Mouse (Mus musculus): Measurements from ENCODE around the gene Dpf2. TPM values are rescaled to one million over a fixed set of nuclear protein-coding genes. Genes with fewer than 3 reads are reported as not detected.
A peak's percentile ranks its signal among the peaks of the same experiment; 100 is the strongest.

The Dpf2 gene
- polyA plus RNA-seq (2016; fragmentation: Nextera tagmentation; extraction: Ambion mirVana), result 73.2 and 74.9 TPM in 2 replicates

- Histone ChIP-seq H3K9ac (peak within 1 kb of the TSS; percentile 83), H3K9me3 (replicated peaks) (no peaks in the 10 kb centered on the region), H3K4me3 (peak within 1 kb of the TSS; percentile 72), H3K4me1 (peaks cover 57% of the 10 kb centered on the region), H3K27me3 (replicated peaks) (no peaks in the 10 kb centered on the region), H3K4me2 (peak within 1 kb of the TSS; percentile 83), H3K36me3 (peaks cover 48% of the 10 kb centered on the region), H3K27ac (peak within 1 kb of the TSS; percentile 80)
- 7% methylated on average over 13 of the region's 13 CpGs for WGBS (ENCODE audit: insufficient replicate concordance)
- ATAC-seq, result peak; percentile 50
Observed at GRCm38 (mm10) chr19:5913007-5913719, at the start of gene Dpf2. Gene Dpf2, minus strand, starts transcription at chr19:5913010.

DNA sequence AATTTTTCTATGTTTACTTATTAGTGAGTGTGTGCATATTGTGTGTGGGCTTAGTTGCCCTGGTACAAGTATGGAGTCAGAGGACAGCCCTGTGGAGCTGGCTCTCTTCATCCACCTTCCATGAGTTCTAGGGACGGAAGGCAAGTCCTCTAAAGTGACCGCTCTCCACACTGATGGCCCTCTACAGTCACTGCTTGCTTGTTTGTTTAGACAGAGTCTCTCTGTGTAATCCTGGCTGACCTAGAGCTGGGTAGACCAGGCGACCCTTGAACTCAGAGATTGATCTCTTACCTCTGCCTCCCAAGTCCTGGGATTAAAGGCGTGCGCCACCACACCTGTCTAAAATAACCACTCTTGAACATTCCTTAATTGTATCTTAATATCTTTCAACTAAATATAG is 44.6 kb upstream of the Dpf2 start:
- 0 out of 2 replicates have a peak, but pooled peaks have one; percentile 22 for ATAC-seq
- WGBS (ENCODE audit: insufficient replicate concordance), result 81% methylated on average over 5 of the region's 5 CpGs
- peak overlapping the region; percentile 37; the same call in 1 of the 2 replicates for H3K27ac ChIP-seq
- H3K9me3 ChIP-seq (replicated peaks), result no peaks in the 10 kb centered on the region
- H3K36me3 ChIP-seq, result peaks cover 94% of the 10 kb centered on the region
- peaks cover 36% of the 10 kb centered on the region for H3K4me1 ChIP-seq
- no peaks in the 10 kb centered on the region for H3K27me3 ChIP-seq (replicated peaks)
- no peak overlapping the region for H3K4me3 ChIP-seq
- no peak overlapping the region for H3K4me2 ChIP-seq
- H3K9ac ChIP-seq, result no peak overlapping the region

DNA sequence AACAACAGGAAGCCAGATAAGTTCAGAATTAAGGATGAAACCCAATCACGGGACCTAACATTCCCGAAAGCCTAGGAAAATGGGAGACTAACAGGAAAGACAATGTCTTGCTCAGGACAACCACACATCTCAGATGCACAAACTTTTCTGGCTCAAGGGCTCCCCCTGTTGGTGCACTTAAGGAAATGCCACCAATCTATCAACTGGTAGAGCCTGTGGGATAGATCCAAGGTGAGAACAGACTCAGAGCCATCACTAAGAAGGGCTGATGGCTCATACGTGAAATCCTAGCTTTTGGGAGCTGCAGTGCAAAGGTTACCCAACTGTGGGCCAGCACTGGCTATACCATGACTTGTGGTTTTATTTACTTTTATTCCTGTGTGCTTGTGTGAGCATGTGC is 43.9 kb upstream of the Dpf2 start:
- Histone ChIP-seq H3K4me3 (no peak overlapping the region), H3K4me2 (no peak overlapping the region), H3K9ac (no peak overlapping the region), H3K27ac (peak overlapping the region; percentile 37; the same call in 1 of the 2 replicates), H3K36me3 (peaks cover 98% of the 10 kb centered on the region), H3K9me3 (replicated peaks) (no peaks in the 10 kb centered on the region), H3K4me1 (peaks cover 36% of the 10 kb centered on the region), H3K27me3 (replicated peaks) (no peaks in the 10 kb centered on the region)
- peak; percentile 56; the same call in 1 of the 2 replicates for ATAC-seq
- WGBS (ENCODE audit: insufficient replicate concordance), result 26% methylated on average over 3 of the region's 3 CpGs

DNA sequence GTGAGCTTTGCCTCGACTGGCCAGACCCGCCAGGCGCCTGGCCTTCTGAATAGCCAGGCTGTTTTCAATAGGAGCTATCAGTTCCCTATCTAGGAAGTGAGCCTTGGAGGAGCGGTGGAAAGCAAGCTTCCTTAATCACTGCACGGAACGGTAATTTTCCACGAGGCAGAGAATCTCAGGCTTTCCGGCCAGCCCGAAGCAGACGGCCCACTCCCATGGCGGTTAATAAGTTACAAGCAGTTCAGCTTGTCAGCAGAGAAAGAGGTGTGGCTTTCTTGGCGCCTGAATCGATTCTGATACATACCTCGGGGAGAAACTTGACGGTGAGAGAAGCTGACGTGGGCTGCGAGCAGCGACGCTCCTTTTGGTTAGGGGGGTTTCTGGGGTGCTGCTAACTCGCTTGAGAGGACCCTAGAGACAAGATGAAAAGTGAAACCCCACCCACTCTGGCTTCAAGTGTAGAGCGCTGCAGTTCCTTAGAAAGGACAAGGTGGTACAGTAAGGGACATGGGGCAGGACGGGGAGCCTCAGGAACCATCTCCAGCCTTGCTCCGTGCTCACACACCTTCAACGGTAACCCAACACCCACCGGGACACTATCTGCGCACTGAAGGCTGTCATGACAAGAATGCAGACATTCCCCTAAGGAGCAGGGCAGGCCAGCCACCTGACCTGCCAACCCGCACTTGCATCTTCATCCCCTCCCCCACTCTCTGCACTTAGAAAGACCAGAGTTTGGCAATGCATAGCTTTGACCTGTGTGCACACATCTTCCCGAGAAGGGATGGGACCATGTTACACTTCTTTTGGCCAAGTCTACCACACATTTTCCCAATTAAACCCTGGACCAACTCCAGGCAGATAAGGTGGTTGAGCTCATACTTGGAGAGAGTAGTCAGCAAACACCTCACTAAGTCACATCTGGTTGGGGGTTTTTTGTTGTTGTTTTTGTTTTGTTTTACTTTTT is 43.2 kb upstream of the Dpf2 start:
- no peak for ATAC-seq
- WGBS (ENCODE audit: insufficient replicate concordance), result 78% methylated on average over 28 of the region's 28 CpGs
- Histone ChIP-seq H3K27ac (peak overlapping the region; percentile 28; the same call in 1 of the 2 replicates), H3K4me3 (0 out of 2 replicates have a peak overlapping the region, but pooled peaks have one; percentile 12), H3K9ac (no peak overlapping the region), H3K4me2 (peak overlapping the region; percentile 37), H3K27me3 (replicated peaks) (no peaks in the 10 kb centered on the region), H3K9me3 (replicated peaks) (no peaks in the 10 kb centered on the region), H3K4me1 (peaks cover 32% of the 10 kb centered on the region), H3K36me3 (peaks cover 98% of the 10 kb centered on the region)

- 86% methylated on average over 10 of the region's 10 CpGs for WGBS (ENCODE audit: insufficient replicate concordance)
- H3K9me3 ChIP-seq (replicated peaks), result no peaks in the 10 kb centered on the region
- no peak overlapping the region for H3K4me3 ChIP-seq
- H3K27me3 ChIP-seq (replicated peaks), result no peaks in the 10 kb centered on the region
- no peak overlapping the region for H3K27ac ChIP-seq
- peaks cover 98% of the 10 kb centered on the region for H3K36me3 ChIP-seq
- H3K4me2 ChIP-seq, result no peak overlapping the region
- no peak for ATAC-seq
- peaks cover 31% of the 10 kb centered on the region for H3K4me1 ChIP-seq
- no peak overlapping the region for H3K9ac ChIP-seq
Observed at GRCm38 (mm10) chr19:5954936-5955335, 42.1 kb upstream of the Dpf2 start.

- H3K4me2 ChIP-seq, result no peak overlapping the region
- no peaks in the 10 kb centered on the region for H3K27me3 ChIP-seq (replicated peaks)
- no peak for ATAC-seq
- H3K27ac ChIP-seq, result no peak overlapping the region
- peaks cover 98% of the 10 kb centered on the region for H3K36me3 ChIP-seq
- WGBS (ENCODE audit: insufficient replicate concordance), result 85% methylated on average over 22 of the region's 22 CpGs
- no peak overlapping the region for H3K9ac ChIP-seq
- H3K4me1 ChIP-seq, result peaks cover 31% of the 10 kb centered on the region
- H3K9me3 ChIP-seq (replicated peaks), result no peaks in the 10 kb centered on the region
- H3K4me3 ChIP-seq, result no peak overlapping the region
Observed at GRCm38 (mm10) chr19:5954031-5954710, 41.4 kb upstream of the Dpf2 start.

GRCm38 (mm10) chr19:5953201-5953770 is 40.5 kb upstream of the Dpf2 start:
- H3K36me3 ChIP-seq, result peaks cover 98% of the 10 kb centered on the region
- no peak overlapping the region for H3K9ac ChIP-seq
- no peaks in the 10 kb centered on the region for H3K9me3 ChIP-seq (replicated peaks)
- ATAC-seq, result no peak
- no peak overlapping the region for H3K4me2 ChIP-seq
- no peak overlapping the region for H3K4me3 ChIP-seq
- H3K27ac ChIP-seq, result 0 out of 2 replicates have a peak overlapping the region, but pooled peaks have one; percentile 42
- H3K4me1 ChIP-seq, result peaks cover 31% of the 10 kb centered on the region
- no peaks in the 10 kb centered on the region for H3K27me3 ChIP-seq (replicated peaks)
- WGBS (ENCODE audit: insufficient replicate concordance), result 91% methylated on average over 19 of the region's 19 CpGs

DNA sequence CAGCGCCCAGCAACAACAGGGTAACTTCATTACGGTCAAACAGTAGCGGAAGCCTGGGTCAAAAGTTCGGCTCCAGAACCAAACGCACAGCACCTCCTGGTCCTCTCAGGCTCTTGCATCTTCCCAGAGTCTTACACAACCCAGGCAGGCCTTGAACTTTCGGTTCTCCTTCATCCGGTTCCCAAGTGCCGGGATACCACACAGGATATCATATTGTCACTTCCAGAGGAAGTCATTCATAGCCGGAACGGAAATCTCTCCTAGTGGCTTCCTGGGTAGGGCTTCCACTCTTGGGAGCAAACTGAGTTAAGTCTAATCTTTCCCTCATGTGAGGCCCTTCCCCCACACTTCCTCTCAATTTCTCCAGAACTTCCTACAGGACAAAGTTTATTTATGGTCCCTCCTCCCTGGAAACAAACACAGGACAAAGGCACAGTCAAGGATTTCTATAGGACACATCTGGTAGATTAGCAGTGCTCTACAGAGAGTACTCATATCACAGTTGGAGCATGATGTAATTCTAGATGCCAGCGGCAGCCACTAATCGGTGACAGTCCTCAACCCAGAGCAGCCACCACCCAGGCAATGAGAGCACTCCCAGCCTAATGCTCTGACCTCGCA is 39.4 kb upstream of the Dpf2 start:
- Histone ChIP-seq H3K4me3 (no peak overlapping the region), H3K4me2 (no peak overlapping the region), H3K36me3 (peaks cover 99% of the 10 kb centered on the region), H3K27ac (peak overlapping the region; percentile 42), H3K27me3 (replicated peaks) (no peaks in the 10 kb centered on the region), H3K9ac (no peak overlapping the region), H3K4me1 (peaks cover 30% of the 10 kb centered on the region), H3K9me3 (replicated peaks) (no peaks in the 10 kb centered on the region)
- 79% methylated on average over 13 of the region's 13 CpGs for WGBS (ENCODE audit: insufficient replicate concordance)
- 0 out of 2 replicates have a peak, but pooled peaks have one; percentile 16 for ATAC-seq

GRCm38 (mm10) chr19:5951631-5952030 is 38.8 kb upstream of the Dpf2 start:
- Histone ChIP-seq H3K36me3 (peaks cover 100% of the 10 kb centered on the region), H3K27me3 (replicated peaks) (no peaks in the 10 kb centered on the region), H3K27ac (peak overlapping the region; percentile 8; the same call in 1 of the 2 replicates), H3K4me2 (no peak overlapping the region), H3K4me3 (no peak overlapping the region), H3K4me1 (peaks cover 25% of the 10 kb centered on the region), H3K9ac (no peak overlapping the region), H3K9me3 (replicated peaks) (no peaks in the 10 kb centered on the region)
- ATAC-seq, result no peak
- 88% methylated on average over 16 of the region's 16 CpGs for WGBS (ENCODE audit: insufficient replicate concordance)

GRCm38 (mm10) chr19:5950218-5950617 is 37.4 kb upstream of the Dpf2 start:
- H3K4me1 ChIP-seq, result peaks cover 28% of the 10 kb centered on the region
- no peak overlapping the region for H3K9ac ChIP-seq
- H3K9me3 ChIP-seq (replicated peaks), result no peaks in the 10 kb centered on the region
- H3K27ac ChIP-seq, result no peak overlapping the region
- ATAC-seq, result no peak
- no peak overlapping the region for H3K4me2 ChIP-seq
- H3K4me3 ChIP-seq, result no peak overlapping the region
- H3K27me3 ChIP-seq (replicated peaks), result no peaks in the 10 kb centered on the region
- peaks cover 100% of the 10 kb centered on the region for H3K36me3 ChIP-seq
- WGBS (ENCODE audit: insufficient replicate concordance), result 91% methylated on average over 11 of the region's 11 CpGs

DNA sequence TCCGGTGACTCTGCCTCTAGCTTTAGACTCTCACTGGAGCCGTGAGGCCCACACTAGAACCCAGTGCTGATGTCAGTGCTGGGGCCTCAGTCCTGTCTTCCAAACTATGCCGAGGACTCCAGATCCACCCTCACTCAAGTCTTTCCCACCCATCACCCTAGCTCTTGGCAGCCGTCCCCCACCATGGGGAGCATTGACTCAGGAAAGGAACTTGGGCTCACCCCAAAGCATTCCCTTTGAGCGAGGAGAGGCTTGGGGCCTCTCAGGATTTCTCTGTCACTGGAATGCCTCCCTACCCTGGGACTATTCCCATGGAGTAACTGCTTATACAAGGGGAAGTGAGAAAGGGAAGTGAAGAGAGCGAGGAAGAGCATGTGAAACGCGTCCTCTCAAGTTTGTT is 33.1 kb upstream of the Dpf2 start:
- no peak overlapping the region for H3K9ac ChIP-seq
- H3K36me3 ChIP-seq, result peaks cover 100% of the 10 kb centered on the region
- no peaks in the 10 kb centered on the region for H3K27me3 ChIP-seq (replicated peaks)
- no peak overlapping the region for H3K4me3 ChIP-seq
- peaks cover 25% of the 10 kb centered on the region for H3K4me1 ChIP-seq
- H3K9me3 ChIP-seq (replicated peaks), result no peaks in the 10 kb centered on the region
- H3K27ac ChIP-seq, result peak overlapping the region; percentile 43; the same call in 1 of the 2 replicates
- 78% methylated on average over 8 of the region's 8 CpGs for WGBS (ENCODE audit: insufficient replicate concordance)
- H3K4me2 ChIP-seq, result no peak overlapping the region
- no peak for ATAC-seq
